Mouse (Mus musculus) heart, postnatal 25 days (tissue): ENCODE data around the gene Vmn1r117. TPM values are rescaled to one million over a fixed set of nuclear protein-coding genes. Genes with fewer than 3 reads are reported as not detected.
"Not testable (repeated sequence)": the region's sequence is repeated elsewhere in the genome, so short reads cannot be mapped to it uniquely, and the experiment has no call there.

Source experiments
- DNase-seq: peaks from one replicate; pipeline ENCODE4 v3.0.0; 2022; ENCODE audit warnings: low spot score
- intact Hi-C: fragments of 180-260 bp; cut with DNase I; formaldehyde crosslinking; loops from one replicate; pipeline ENCODE4 v1.15.1; 2025
- total RNA-seq, 2 experiments: library from RNA; stranded (reverse); gene quantifications; 2 replicates each; pipeline ENCODE4 v1.2.3; 2021

Gene Vmn1r117
- not detected for total RNA-seq

DNA sequence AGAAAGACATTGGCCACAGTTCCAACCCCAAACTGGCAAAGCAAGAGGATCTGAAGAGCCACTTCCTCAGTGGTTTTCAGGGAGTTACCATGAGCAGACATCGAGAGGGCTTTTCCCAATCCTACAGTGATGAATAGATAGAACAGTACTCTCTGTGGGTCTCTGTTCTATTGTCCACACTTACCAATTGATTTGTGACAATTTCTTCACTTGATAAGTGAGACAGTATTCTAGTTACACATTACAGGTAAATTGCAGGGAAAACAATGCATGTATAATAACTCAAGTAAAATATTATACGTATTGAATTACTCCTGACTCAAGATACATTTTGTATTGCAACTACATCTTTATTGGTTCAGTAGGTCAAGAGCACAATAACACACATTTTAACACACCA is at the start of gene Vmn1r117:
Gene Vmn1r117, minus strand, starts transcription at position 101 of the 400 bp plus-strand sequence.
- intact Hi-C loops, DNase-seq: not testable (repeated sequence)

- intact Hi-C loops, DNase-seq: not testable (repeated sequence)
Measured at GRCm38 (mm10) chr7:20912247-20912646, 28.3 kb upstream of the Vmn1r117 start, which contains the start of gene Vmn1r118. TSS of gene Vmn1r118 (minus strand) at chr7:20912347.

DNA sequence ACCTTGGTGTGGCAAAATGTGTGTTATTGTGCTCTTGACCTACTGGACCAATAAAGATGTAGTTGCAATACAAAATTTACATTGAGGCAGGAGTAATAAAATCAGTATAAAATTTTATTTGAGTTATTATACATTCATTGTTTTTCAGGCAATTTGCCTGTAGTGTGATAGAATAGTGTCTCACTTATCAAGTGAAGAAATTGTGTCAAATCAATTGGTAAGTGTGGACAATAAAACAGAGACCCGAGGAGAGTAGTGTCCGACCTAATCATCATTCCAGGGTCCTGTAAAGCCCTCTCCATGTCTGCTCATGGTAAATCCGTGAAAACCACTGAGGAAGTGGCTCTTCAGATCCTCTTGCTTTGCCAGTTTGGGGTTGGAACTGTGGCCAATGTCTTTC is 12.0 kb downstream of the Vmn1r117 start, which contains the start of gene Vmn1r116:
Gene Vmn1r116, plus strand, starts transcription at position 301 of the 400 bp plus-strand sequence.
- DNase-seq, intact Hi-C loops: not testable (repeated sequence)

GRCm38 (mm10) chr7:20844885-20845284 is 39.0 kb downstream of the Vmn1r117 start, which contains the start of gene Vmn1r115:
TSS of gene Vmn1r115 (minus strand) at chr7:20844985.
- intact Hi-C loops, DNase-seq: not testable (repeated sequence)

Other genes with a start within 250 kb of the Vmn1r117 start
- not detected for gene Vmn1r107, start 215.2 kb downstream of the Vmn1r117 start, total RNA-seq
- gene Vmn1r111, start 180.9 kb downstream of the Vmn1r117 start, total RNA-seq = not detected
- not detected for gene Gm10668, start 153.5 kb downstream of the Vmn1r117 start, total RNA-seq
- gene Vmn1r112, start 112.9 kb downstream of the Vmn1r117 start, total RNA-seq = not detected
- gene Vmn1r113, start 96.8 kb downstream of the Vmn1r117 start, total RNA-seq = not detected
- not detected for gene Vmn1r114, start 71.9 kb downstream of the Vmn1r117 start, total RNA-seq
- not detected for gene Vmn1r115, start 39.1 kb downstream of the Vmn1r117 start, total RNA-seq
- gene Vmn1r116, start 11.9 kb downstream of the Vmn1r117 start, total RNA-seq = not detected
- not detected for gene Vmn1r118, start 28.2 kb upstream of the Vmn1r117 start, total RNA-seq
- gene Vmn1r119, start 128.3 kb upstream of the Vmn1r117 start, total RNA-seq = not detected
- gene Vmn1r120, start 169.7 kb upstream of the Vmn1r117 start, total RNA-seq = not detected
- gene Vmn1r121, start 214.4 kb upstream of the Vmn1r117 start, total RNA-seq = not detected